Mouse (Mus musculus) megakaryocyte, embryonic 14.5 days (primary cell): ENCODE data around the gene Olfr556.
"Not testable (repeated sequence)": the region's sequence is repeated elsewhere in the genome, so short reads cannot be mapped to it uniquely, and the experiment has no call there.

ENCODE experiments used
- FLI1 ChIP-seq: IDR thresholded peaks from 2 replicates; pipeline ENCODE4 v1.6.1; 2012; ENCODE audit warnings: low read length, inconsistent platforms, mixed read lengths
- GATA1 ChIP-seq: IDR thresholded peaks from 3 replicates; pipeline ENCODE4 v1.6.1; 2012; ENCODE audit warnings: mixed read lengths, low read length, inconsistent platforms, borderline replicate concordance

- not testable (repeated sequence) for TF ChIP-seq GATA1, FLI1
Measured at GRCm38 (mm10) chr7:102620368-102620767, 44.3 kb upstream of the Olfr556 start.
